Mouse (Mus musculus): ENCODE measurements around the gene Crebl2.

Gene Crebl2

GRCm38 (mm10) chr6:134822844-134823243 is 7.1 kb upstream of the Crebl2 start:
- DNase-seq: peak; percentile 37 to 47

GRCm38 (mm10) chr6:134830776-134831175 is 822 bp downstream of the Crebl2 start:
- DNase-seq: no peak

- no peak for DNase-seq
These were observed 4.8 kb downstream of the Crebl2 start for GRCm38 (mm10) chr6:134834585-134835251.

GRCm38 (mm10) chr6:134838111-134838510 is 8.2 kb downstream of the Crebl2 start:
- DNase-seq: no peak

GRCm38 (mm10) chr6:134840346-134840745 is 10.4 kb downstream of the Crebl2 start:
- no peak for DNase-seq

- no peak for DNase-seq
These were observed 15.8 kb downstream of the Crebl2 start for GRCm38 (mm10) chr6:134845726-134846125.

- DNase-seq: no peak
These were observed 16.4 kb downstream of the Crebl2 start for GRCm38 (mm10) chr6:134846308-134846707.

- no peak for DNase-seq
These were observed 17.6 kb downstream of the Crebl2 start for GRCm38 (mm10) chr6:134847550-134847949.

- DNase-seq: peak; percentile 58 to 59
These were observed 18.4 kb downstream of the Crebl2 start for GRCm38 (mm10) chr6:134848197-134848890.

- DNase-seq: no peak
These were observed 19.5 kb downstream of the Crebl2 start for GRCm38 (mm10) chr6:134849461-134849860.

- DNase-seq: no peak
These were observed 20.0 kb downstream of the Crebl2 start for GRCm38 (mm10) chr6:134849985-134850384.

GRCm38 (mm10) chr6:134854782-134855181 is 24.8 kb downstream of the Crebl2 start:
- no peak for DNase-seq

- no peak for DNase-seq
These were observed 26.0 kb downstream of the Crebl2 start for GRCm38 (mm10) chr6:134855926-134856325.

- no peak for DNase-seq
These were observed 29.1 kb downstream of the Crebl2 start for GRCm38 (mm10) chr6:134859021-134859420.

GRCm38 (mm10) chr6:134860275-134860674 is 30.3 kb downstream of the Crebl2 start:
- DNase-seq: no peak

- no peak for DNase-seq
These were observed 31.4 kb downstream of the Crebl2 start for GRCm38 (mm10) chr6:134861386-134861785.

GRCm38 (mm10) chr6:134862671-134863104 is 32.7 kb downstream of the Crebl2 start:
- peak; percentile 49 to 57 for DNase-seq

GRCm38 (mm10) chr6:134863146-134863545 is 33.2 kb downstream of the Crebl2 start:
- DNase-seq: peak; percentile 98 to 99

- no peak for DNase-seq
These were observed 36.2 kb downstream of the Crebl2 start for GRCm38 (mm10) chr6:134866113-134866512.

GRCm38 (mm10) chr6:134867325-134867724 is 37.4 kb downstream of the Crebl2 start:
- DNase-seq: no peak

GRCm38 (mm10) chr6:134870209-134870742 is 40.3 kb downstream of the Crebl2 start:
- no peak for DNase-seq

- DNase-seq: no peak
These were observed 40.9 kb downstream of the Crebl2 start for GRCm38 (mm10) chr6:134870887-134871286.

GRCm38 (mm10) chr6:134872236-134872635 is 42.3 kb downstream of the Crebl2 start:
- DNase-seq: no peak

- DNase-seq: peak in 1 of 2 experiments; percentile 27
These were observed 43.1 kb downstream of the Crebl2 start for GRCm38 (mm10) chr6:134873018-134873417.

All from cerebellum, postnatal 10 days (tissue).